Mouse (Mus musculus) spleen, postnatal 10 days (tissue): ENCODE measurements around the gene Ccdc96.

Experiments used
- DNase-seq, 2 experiments: peaks; one replicate each; pipeline ENCODE4 v3.0.0; 2021 to 2022; ENCODE audit warnings: low spot score in 2 of 2

Ccdc96 gene

DNA sequence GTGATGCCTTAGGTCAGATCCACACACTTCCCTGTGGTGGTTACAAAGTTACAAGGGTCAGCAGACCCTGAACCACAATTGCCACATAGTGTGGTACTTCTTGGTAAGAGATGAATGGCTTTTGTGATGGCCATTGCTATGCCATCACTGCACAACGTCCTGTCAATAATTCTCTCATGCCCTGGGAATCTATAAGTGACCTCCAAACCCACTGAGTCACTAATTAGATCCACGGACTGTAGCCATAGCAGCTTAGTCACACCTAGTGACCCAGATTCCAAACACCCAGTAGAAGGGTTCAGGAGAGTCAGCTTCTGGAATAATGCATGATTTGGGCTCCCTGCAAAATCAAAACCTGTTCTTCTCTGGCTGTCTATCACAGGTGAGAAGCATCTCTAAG, 40.8 kb downstream of the Ccdc96 start:
- DNase-seq, result no peak

- peak in 1 of 2 experiments; percentile 28 for DNase-seq
Observed at GRCm38 (mm10) chr5:36526274-36526673, 41.9 kb downstream of the Ccdc96 start.

DNA sequence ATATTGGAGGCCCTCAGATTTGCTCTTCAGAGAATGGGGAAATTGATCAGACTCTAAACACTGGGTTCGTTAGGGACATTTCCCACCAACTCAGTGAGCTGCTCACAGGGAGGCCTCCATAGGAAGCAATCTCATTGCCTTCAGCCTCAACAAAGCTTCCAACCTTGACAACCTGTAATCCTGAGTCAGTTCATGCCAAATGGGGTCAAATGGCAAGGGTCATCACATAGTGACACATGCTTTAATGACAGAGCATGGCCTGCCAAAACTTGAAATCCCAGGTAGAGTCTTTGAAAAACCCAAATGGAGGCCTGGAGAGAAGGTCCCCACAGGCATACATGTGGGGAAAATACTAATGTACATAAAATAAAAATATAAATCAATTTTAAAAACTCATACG, 42.5 kb downstream of the Ccdc96 start:
- DNase-seq, result no peak

DNA sequence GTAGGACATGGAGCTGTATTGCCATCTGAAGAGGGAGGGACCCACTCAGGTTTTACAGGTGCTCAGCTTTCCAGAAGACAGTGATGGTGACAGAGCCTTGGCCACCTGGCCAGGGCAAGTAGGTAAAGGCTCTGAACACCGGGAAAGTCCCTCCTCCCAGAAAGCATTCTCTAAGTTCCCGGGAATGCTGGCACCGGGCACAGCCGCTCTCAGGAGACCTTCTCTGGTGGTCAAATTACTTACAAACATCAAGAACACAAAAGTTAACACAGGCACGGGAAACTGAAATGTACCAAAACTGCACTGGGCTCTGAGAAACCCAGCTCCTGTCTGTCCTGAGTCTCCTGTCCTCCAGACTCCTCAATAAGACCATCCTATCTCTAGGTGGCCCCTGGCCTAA, 45.3 kb downstream of the Ccdc96 start:
- DNase-seq, result no peak

GRCm38 (mm10) chr5:36530129-36530751, 45.9 kb downstream of the Ccdc96 start:
- DNase-seq, result peak; percentile 78 to 89

DNA sequence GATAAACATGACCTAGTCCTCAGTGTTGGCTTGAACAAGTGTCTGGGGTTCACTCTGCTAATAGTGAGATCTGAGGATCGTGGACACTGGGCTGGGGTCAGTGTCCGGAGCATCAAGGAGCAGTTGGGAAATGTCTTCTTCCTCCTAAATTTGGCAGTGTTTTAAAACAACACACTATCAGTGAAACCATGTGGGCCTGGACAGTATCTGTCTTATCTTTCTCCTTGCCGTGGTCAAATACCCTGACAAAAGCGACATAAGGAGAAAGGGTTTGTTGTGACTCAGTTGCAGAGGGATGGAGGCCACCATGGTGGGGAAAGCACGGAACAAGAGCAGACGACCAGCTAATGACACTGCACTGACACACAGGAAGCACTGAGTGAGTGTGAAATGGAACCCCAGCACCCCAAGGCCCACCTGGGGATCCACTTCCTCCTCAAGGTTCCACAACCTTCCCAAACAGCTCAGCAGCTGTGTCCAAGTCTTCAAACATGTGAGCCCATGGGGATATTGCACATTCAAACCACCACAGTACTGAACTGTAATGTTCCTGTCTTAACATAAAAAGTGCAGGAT, 50.2 kb downstream of the Ccdc96 start:
- DNase-seq, result no peak

GRCm38 (mm10) chr5:36535438-36536176, 51.2 kb downstream of the Ccdc96 start:
- DNase-seq, result no peak

- DNase-seq, result no peak
Observed at GRCm38 (mm10) chr5:36536424-36536823, 52.0 kb downstream of the Ccdc96 start.
